Mouse (Mus musculus): ENCODE measurements around the gene Wnt11. TPM values are rescaled to one million over a fixed set of nuclear protein-coding genes. Genes with fewer than 3 reads are reported as not detected.

The Wnt11 gene
- 115 and 178 TPM in 2 replicates for polyA plus RNA-seq (2012; rRNA removed)
- polyA plus RNA-seq (2014; fragmentation: Nextera tagmentation; extraction: Ambion mirVana) = 39.1 and 40.1 TPM in 2 replicates

GRCm38 (mm10) chr7:98834711-98835321, at the start of gene Wnt11:
Wnt11 (plus strand) TSS chr7:98835112.
- H3K9me3 ChIP-seq (ENCODE audit: control insufficient read depth, low read length) = no peaks in the 10 kb centered on the region
- H3K4me2 ChIP-seq (replicated peaks; ENCODE audit: low read depth, low read length, severe bottlenecking) = peak within 1 kb of the TSS; percentile 64
- H3K4me3 ChIP-seq (replicated peaks; ENCODE audit: low read length) = peak within 1 kb of the TSS; percentile 60
- peaks cover 19% of the 10 kb centered on the region for H3K4me1 ChIP-seq (ENCODE audit: control insufficient read depth, insufficient read depth, low read length)
- H3K27me3 ChIP-seq (ENCODE audit: control insufficient read depth, insufficient read depth, low read length) = peaks cover 51% of the 10 kb centered on the region
- no peaks in the 10 kb centered on the region for H3K36me3 ChIP-seq (ENCODE audit: control insufficient read depth, insufficient read depth, low read length)
- H3K9ac ChIP-seq (ENCODE audit: low read depth, low read length, severe bottlenecking) = peak within 1 kb of the TSS; percentile 68
- WGBS = under 1% methylated on average over 66 of the region's 66 CpGs
- ATAC-seq (ENCODE audit: low FRiP score, low read depth) (no peak), DNase-seq (ENCODE audit: low spot score) (peak; percentile 44)
- H3K27ac ChIP-seq (replicated peaks; ENCODE audit: low read depth, low read length) = 0 out of 2 replicates have a peak within 1 kb of the TSS, but pooled peaks have one; percentile 35
- no peak for TF ChIP-seq POLR2A (IDR thresholded peaks at IDR 0.05; ENCODE audit: borderline replicate concordance, extremely low read depth, insufficient read depth, insufficient read length)

GRCm38 (mm10) chr7:98786792-98787612, 47.9 kb upstream of the Wnt11 start:
- peaks cover 34% of the 10 kb centered on the region for H3K4me1 ChIP-seq (ENCODE audit: control insufficient read depth, insufficient read depth, low read length)
- ATAC-seq (ENCODE audit: low FRiP score, low read depth) (peak; percentile 53; the same call in 1 of the 2 replicates), DNase-seq (ENCODE audit: low spot score) (peak; percentile 56)
- TF ChIP-seq POLR2A (IDR thresholded peaks at IDR 0.05; ENCODE audit: borderline replicate concordance, extremely low read depth, insufficient read depth, insufficient read length) = no peak
- H3K4me2 ChIP-seq (replicated peaks; ENCODE audit: low read depth, low read length, severe bottlenecking) = no peak overlapping the region
- no peaks in the 10 kb centered on the region for H3K9me3 ChIP-seq (ENCODE audit: control insufficient read depth, low read length)
- H3K36me3 ChIP-seq (ENCODE audit: control insufficient read depth, insufficient read depth, low read length) = no peaks in the 10 kb centered on the region
- H3K9ac ChIP-seq (ENCODE audit: low read depth, low read length, severe bottlenecking) = no peak overlapping the region
- 0 out of 2 replicates have a peak overlapping the region, but pooled peaks have one; percentile 43 for H3K27ac ChIP-seq (replicated peaks; ENCODE audit: low read depth, low read length)
- WGBS = 29% methylated on average over 11 of the region's 11 CpGs
- H3K27me3 ChIP-seq (ENCODE audit: control insufficient read depth, insufficient read depth, low read length) = no peaks in the 10 kb centered on the region; the same call in 1 of the 2 replicates
- no peak overlapping the region for H3K4me3 ChIP-seq (replicated peaks; ENCODE audit: low read length)

GRCm38 (mm10) chr7:98788721-98789120, 46.2 kb upstream of the Wnt11 start:
- Histone ChIP-seq H3K27ac (replicated peaks; ENCODE audit: low read depth, low read length) (no peak overlapping the region), H3K4me1 (ENCODE audit: control insufficient read depth, insufficient read depth, low read length) (peaks cover 26% of the 10 kb centered on the region), H3K27me3 (ENCODE audit: control insufficient read depth, insufficient read depth, low read length) (no peaks in the 10 kb centered on the region; the same call in 1 of the 2 replicates), H3K4me2 (replicated peaks; ENCODE audit: low read depth, low read length, severe bottlenecking) (no peak overlapping the region), H3K4me3 (replicated peaks; ENCODE audit: low read length) (no peak overlapping the region), H3K9me3 (ENCODE audit: control insufficient read depth, low read length) (no peaks in the 10 kb centered on the region), H3K36me3 (ENCODE audit: control insufficient read depth, insufficient read depth, low read length) (no peaks in the 10 kb centered on the region), H3K9ac (ENCODE audit: low read depth, low read length, severe bottlenecking) (no peak overlapping the region)
- DNase-seq (ENCODE audit: low spot score) (no peak), ATAC-seq (ENCODE audit: low FRiP score, low read depth) (no peak)
- 60% methylated on average over 7 of the region's 7 CpGs for WGBS
- no peak for TF ChIP-seq POLR2A (IDR thresholded peaks at IDR 0.05; ENCODE audit: borderline replicate concordance, extremely low read depth, insufficient read depth, insufficient read length)

DNA sequence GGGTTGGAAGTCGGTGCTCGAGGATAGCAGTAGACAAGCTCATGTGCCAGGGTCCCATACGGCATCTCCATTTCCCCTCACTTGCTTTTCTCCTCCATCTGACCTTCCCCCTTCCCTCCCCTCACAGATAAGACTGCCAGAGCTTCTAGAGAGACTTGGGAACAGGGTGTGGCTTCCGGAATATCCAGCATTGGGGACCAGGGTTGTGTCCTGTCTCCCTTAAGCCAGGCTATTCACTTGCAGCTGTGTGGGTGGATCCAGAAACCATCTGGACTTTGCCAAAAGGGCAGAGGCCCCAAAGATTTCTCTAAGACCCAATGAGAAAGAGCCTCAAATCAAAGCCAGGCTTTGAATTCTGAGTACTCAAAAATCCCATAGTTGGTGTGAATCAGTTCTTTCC, 45.8 kb upstream of the Wnt11 start:
- peaks cover 22% of the 10 kb centered on the region for H3K4me1 ChIP-seq (ENCODE audit: control insufficient read depth, insufficient read depth, low read length)
- H3K4me2 ChIP-seq (replicated peaks; ENCODE audit: low read depth, low read length, severe bottlenecking) = no peak overlapping the region
- no peak overlapping the region for H3K9ac ChIP-seq (ENCODE audit: low read depth, low read length, severe bottlenecking)
- no peak overlapping the region for H3K4me3 ChIP-seq (replicated peaks; ENCODE audit: low read length)
- H3K36me3 ChIP-seq (ENCODE audit: control insufficient read depth, insufficient read depth, low read length) = no peaks in the 10 kb centered on the region
- DNase-seq (ENCODE audit: low spot score) (no peak), ATAC-seq (ENCODE audit: low FRiP score, low read depth) (no peak)
- TF ChIP-seq POLR2A (IDR thresholded peaks at IDR 0.05; ENCODE audit: borderline replicate concordance, extremely low read depth, insufficient read depth, insufficient read length) = no peak
- no peak overlapping the region for H3K27ac ChIP-seq (replicated peaks; ENCODE audit: low read depth, low read length)
- H3K9me3 ChIP-seq (ENCODE audit: control insufficient read depth, low read length) = no peaks in the 10 kb centered on the region
- no peaks in the 10 kb centered on the region; the same call in 1 of the 2 replicates for H3K27me3 ChIP-seq (ENCODE audit: control insufficient read depth, insufficient read depth, low read length)
- WGBS = 75% methylated on average over 4 of the region's 4 CpGs

DNA sequence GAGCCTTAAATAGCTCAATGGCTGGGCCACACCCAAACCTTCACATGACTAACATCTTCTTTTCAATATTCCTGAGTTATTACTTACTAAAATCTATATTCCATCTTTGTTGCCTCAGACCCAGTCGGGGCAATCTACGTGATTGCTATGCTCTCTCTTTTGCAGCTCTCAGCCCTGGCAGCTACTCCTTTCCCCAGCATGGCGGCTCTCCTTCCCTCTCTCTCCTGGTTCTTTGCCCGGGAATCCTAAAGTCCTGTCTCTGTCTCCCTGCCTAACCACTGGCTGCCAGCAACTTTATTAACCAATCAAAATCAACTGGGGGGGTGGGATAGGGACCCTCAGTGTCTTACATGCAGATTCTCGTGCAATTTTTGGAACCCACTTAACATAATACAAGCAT, 43.0 kb upstream of the Wnt11 start:
- H3K9me3 ChIP-seq (ENCODE audit: control insufficient read depth, low read length) = no peaks in the 10 kb centered on the region
- H3K9ac ChIP-seq (ENCODE audit: low read depth, low read length, severe bottlenecking) = no peak overlapping the region
- no peak overlapping the region for H3K4me3 ChIP-seq (replicated peaks; ENCODE audit: low read length)
- no peaks in the 10 kb centered on the region; the same call in 1 of the 2 replicates for H3K27me3 ChIP-seq (ENCODE audit: control insufficient read depth, insufficient read depth, low read length)
- ATAC-seq (ENCODE audit: low FRiP score, low read depth) = no peak
- DNase-seq (ENCODE audit: low spot score) = no peak
- H3K4me2 ChIP-seq (replicated peaks; ENCODE audit: low read depth, low read length, severe bottlenecking) = no peak overlapping the region
- TF ChIP-seq POLR2A (IDR thresholded peaks at IDR 0.05; ENCODE audit: borderline replicate concordance, extremely low read depth, insufficient read depth, insufficient read length) = no peak
- 76% methylated on average over 5 of the region's 5 CpGs for WGBS
- H3K27ac ChIP-seq (replicated peaks; ENCODE audit: low read depth, low read length) = no peak overlapping the region
- peaks cover 10% of the 10 kb centered on the region; the same call in 1 of the 2 replicates for H3K4me1 ChIP-seq (ENCODE audit: control insufficient read depth, insufficient read depth, low read length)
- no peaks in the 10 kb centered on the region for H3K36me3 ChIP-seq (ENCODE audit: control insufficient read depth, insufficient read depth, low read length)

Measured in limb, embryonic 14.5 days (tissue).